Mouse (Mus musculus) subcutaneous adipose tissue, adult 2 months (tissue): ENCODE data around the gene Cars. TPM values are rescaled to one million over a fixed set of nuclear protein-coding genes. Genes with fewer than 3 reads are reported as not detected.

Source experiments
- polyA plus RNA-seq: library from polyadenylated mRNA; depleted of rRNA; stranded (reverse); fragments of >200 nt; gene quantifications from 2 replicates; pipeline ENCODE4 v1.2.3, GENCODE M21; 2012; ENCODE audit warnings: low replicate concordance; rRNA removed

Cars gene
- 18.4 and 22.3 TPM in 2 replicates for polyA plus RNA-seq

DNA sequence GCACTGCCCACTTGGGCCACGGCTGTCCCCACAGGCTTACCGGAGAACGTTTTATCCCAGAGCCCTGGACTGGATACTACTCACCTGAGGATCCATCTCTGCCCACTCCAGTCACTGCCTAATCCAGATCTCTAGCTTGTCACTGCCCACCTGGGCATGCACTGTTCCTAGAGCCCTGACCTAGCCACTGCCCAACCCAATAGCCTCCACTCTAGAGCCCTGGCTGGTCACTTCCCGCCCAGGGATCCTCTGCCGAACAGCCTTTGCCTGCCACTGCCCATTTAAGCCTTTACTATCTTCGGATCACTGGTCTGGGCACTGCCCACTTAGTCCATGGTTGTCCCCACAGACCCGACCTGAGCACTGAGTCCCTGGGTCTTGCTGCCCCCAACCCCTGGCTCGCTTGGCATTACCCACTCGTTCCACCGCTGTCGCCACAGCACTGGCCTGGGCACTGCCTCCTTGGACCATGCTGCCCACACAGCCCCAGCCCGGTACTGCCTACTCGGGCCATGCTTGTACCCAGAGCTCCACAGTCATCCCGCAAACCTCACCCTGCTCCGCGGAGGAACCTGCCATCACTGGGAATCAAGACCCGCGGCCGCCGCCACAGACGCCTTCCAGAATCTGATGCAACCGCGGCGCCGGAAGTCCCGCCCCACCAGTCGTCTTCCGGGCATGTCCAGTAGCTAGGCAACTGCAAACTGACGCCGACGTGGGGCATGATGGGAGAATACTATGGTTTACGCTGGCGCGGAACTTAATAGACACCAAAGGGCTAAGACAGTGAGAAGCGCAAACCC lies at the start of gene Cars:
Cars (minus strand) TSS at position 663 of the 803 bp plus-strand sequence.

DNA sequence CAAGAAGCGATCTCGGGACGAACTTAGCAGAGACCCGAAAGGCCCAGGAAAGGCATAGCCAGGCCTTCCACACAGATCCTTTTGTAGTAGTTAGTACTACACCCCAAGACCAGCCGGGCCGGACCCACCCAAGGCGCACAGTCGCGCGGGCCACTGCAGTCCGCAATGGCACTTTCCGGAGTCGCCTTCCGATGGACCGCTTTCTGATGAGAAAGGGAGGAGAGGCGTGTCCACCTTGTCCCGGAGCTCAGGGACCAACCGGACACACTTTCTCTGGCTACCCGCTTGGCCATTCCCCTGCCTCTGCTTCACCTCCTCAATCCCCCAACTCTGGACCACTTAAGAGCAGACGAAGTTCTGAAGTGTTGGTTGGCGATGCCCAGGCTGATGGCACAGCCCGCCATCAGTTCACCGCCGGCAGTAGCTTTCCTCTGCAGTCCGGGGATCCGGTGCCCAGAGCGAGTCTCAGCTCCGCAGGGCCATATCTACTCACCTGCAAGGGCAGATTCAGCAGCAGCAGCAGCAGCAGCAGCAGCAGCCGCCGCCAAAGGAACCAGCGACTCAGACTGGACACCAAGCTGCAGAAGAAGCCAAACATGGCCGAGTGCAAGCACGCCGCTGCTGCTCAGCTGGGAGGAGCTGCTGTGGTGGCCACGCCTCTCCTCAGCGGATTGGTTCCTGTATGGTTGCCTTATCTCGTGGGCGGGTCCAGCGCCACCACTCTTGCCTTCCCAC lies 49.3 kb upstream of the Cars start, which contains the start of gene Tnfrsf22:
Tnfrsf22 (minus strand) TSS at position 628 of the 735 bp plus-strand sequence.

DNA sequence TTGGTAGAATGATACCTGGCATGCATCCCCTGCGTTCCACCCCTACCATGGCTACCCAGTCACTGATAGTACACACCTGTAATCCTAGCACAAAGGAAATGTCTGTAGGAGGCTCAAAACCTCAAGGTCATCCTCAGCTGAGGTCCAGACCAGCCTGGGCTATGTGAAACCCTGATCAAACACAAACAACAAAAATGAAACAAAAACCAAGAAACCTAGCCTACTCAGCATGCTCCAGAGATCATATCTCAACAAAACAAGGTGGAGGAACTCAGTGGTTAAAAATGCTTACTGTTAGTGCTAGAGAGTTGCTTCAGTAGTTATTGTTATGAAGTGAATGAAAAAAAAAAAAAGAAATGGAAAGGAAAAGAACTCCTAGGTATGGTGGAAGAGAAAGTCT lies 28.6 kb upstream of the Cars start, which contains the start of gene Tnfrsf26:
Tnfrsf26 (minus strand) TSS at position 183 of the 400 bp plus-strand sequence.

DNA sequence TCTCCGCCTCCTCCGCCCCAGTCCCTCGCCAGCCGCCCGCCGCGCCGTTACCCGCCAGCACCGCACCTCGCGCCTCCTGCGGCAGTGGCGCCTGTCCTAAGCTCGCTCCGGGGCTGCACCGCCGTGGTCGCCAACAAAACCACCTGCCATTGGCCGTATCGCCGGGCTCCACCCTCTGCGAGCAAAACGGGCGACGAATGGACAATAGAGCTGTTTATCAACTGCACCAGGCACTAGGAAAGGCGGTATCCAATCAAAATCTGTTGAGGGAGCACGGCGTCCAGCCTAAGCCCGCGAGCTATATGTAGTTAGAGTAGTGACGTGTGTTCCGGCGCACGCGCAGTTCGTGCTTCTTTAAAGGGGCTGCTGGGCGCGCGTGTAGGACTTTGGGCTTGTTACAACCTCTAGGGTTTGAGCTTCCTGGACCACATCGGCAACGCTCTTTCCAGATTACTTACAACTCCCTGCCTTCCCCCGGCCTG lies 50.9 kb downstream of the Cars start, which contains the start of gene Nap1l4:
Nap1l4 (minus strand) TSS at position 131 of the 482 bp plus-strand sequence.

Other genes with a start within 250 kb of the Cars start
- 22.7 and 41.2 TPM in 2 replicates for gene Cdkn1c, start 139.0 kb downstream of the Cars start, polyA plus RNA-seq
- 18.3 and 20.4 TPM in 2 replicates for gene Slc22a18, start 126.4 kb downstream of the Cars start, polyA plus RNA-seq
- 0.63 TPM in 1 of 2 replicates, not detected in the other for gene Phlda2, start 96.9 kb downstream of the Cars start, polyA plus RNA-seq
- gene Nap1l4, start 51.0 kb downstream of the Cars start, polyA plus RNA-seq, result 92.2 and 97.1 TPM in 2 replicates
- 0.98 and 1.0 TPM in 2 replicates for gene Tnfrsf26, start 28.6 kb upstream of the Cars start, polyA plus RNA-seq
- 11.0 and 13.3 TPM in 2 replicates for gene Tnfrsf22, start 49.6 kb upstream of the Cars start, polyA plus RNA-seq
- 9.4 and 10.2 TPM in 2 replicates for gene Tnfrsf23, start 85.8 kb upstream of the Cars start, polyA plus RNA-seq
- gene Osbpl5, start 156.9 kb upstream of the Cars start, polyA plus RNA-seq, result 68.9 and 93.7 TPM in 2 replicates
- gene Mrgprg, start 166.9 kb upstream of the Cars start, polyA plus RNA-seq, result 5.9 TPM in 1 of 2 replicates, not detected in the other
- 2.0 and 2.8 TPM in 2 replicates for gene Mrgpre, start 184.4 kb upstream of the Cars start, polyA plus RNA-seq
- 14.2 and 16.2 TPM in 2 replicates for gene Nadsyn1, start 222.8 kb upstream of the Cars start, polyA plus RNA-seq
- 109 and 118 TPM in 2 replicates for gene Dhcr7, start 223.1 kb upstream of the Cars start, polyA plus RNA-seq